Mouse (Mus musculus) midbrain, postnatal 0 days (tissue): ENCODE data around the gene Irf2bpl. TPM values are rescaled to one million over a fixed set of nuclear protein-coding genes. Genes with fewer than 3 reads are reported as not detected.
A peak's percentile ranks its signal among the peaks of the same experiment; 100 is the strongest.

Source experiments
- ATAC-seq: fragments of 200-750 bp; cut with Nextera tagmentation; 2 replicates; pipeline ENCODE4 v1.8.0; 2017; ENCODE audit warnings: moderate number of reproducible peaks, mild to moderate bottlenecking, moderate TSS enrichment, moderate library complexity; ENCODE audit not compliant: low FRiP score
- DNase-seq: peaks from one replicate; pipeline ENCODE4 v3.0.0-alpha.2; 2015; ENCODE audit warnings: low spot score
- H3K27ac ChIP-seq: fragments of 300-500 bp; sonication (generic); 2 replicates; pipeline ENCODE4 v1.5.1; 2014; ENCODE audit warnings: low read depth, mild to moderate bottlenecking, low read length, mixed read lengths
- H3K27me3 ChIP-seq: fragments of 300-500 bp; sonication (generic); 2 replicates; pipeline ENCODE4 v1.6.1; 2014; ENCODE audit warnings: low read length, control low read depth, mixed read lengths; ENCODE audit not compliant: insufficient read depth
- H3K36me3 ChIP-seq: fragments of 300-500 bp; sonication (generic); 2 replicates; pipeline ENCODE4 v1.6.1; 2014; ENCODE audit warnings: low read length, control low read depth, mixed read lengths; ENCODE audit not compliant: insufficient read depth
- H3K4me1 ChIP-seq: fragments of 300-500 bp; sonication (generic); 2 replicates; pipeline ENCODE4 v1.6.1; 2014; ENCODE audit warnings: mild to moderate bottlenecking, control low read depth, antibody characterized with exemption, low read length, mixed read lengths; ENCODE audit not compliant: insufficient read depth
- H3K4me2 ChIP-seq: fragments of 300-500 bp; sonication (generic); 2 replicates; pipeline ENCODE4 v1.6.1; 2014; ENCODE audit warnings: low read depth, mild to moderate bottlenecking, low read length, mixed read lengths; ENCODE audit not compliant: poor library complexity, severe bottlenecking
- H3K4me3 ChIP-seq: fragments of 300-500 bp; sonication (generic); 2 replicates; pipeline ENCODE4 v1.5.1; 2014; ENCODE audit warnings: low read depth, mild to moderate bottlenecking, low read length, moderate library complexity
- H3K9ac ChIP-seq: fragments of 300-500 bp; sonication (generic); replicated peaks from 2 replicates; pipeline ENCODE4 v1.6.1; 2014; ENCODE audit warnings: mild to moderate bottlenecking, low read length, moderate library complexity, mixed read lengths; ENCODE audit not compliant: poor library complexity, severe bottlenecking
- H3K9me3 ChIP-seq: fragments of 300-500 bp; sonication (generic); 2 replicates; pipeline ENCODE4 v1.6.1; 2016; ENCODE audit warnings: low read length, control low read depth
- CTCF ChIP-seq: IDR thresholded peaks from 2 replicates; pipeline ENCODE4 v1.5.1; 2016; ENCODE audit warnings: antibody characterized with exemption, mild to moderate bottlenecking
- WGBS: fragments of 180-500 bp; shearing (Covaris S2); extraction: QIAGEN DNeasy Blood & Tissue Kit; methylation state at CpG from one replicate; pipeline ENCODE4 v1.1.7; 2014; 5-methylcytosine and 5-hydroxymethylcytosine counted together
- polyA plus RNA-seq: library from polyadenylated mRNA; unstranded; fragments of >200 nt; fragmentation: Nextera tagmentation; extraction: Ambion mirVana; gene quantifications from 2 replicates; pipeline ENCODE4 v1.2.1, GENCODE M21; 2015
- total RNA-seq: library from RNA; depleted of rRNA; stranded (reverse); fragments of >200 nt; gene quantifications from 2 replicates; pipeline ENCODE4 v1.2.3, GENCODE M21; 2014

Gene Irf2bpl
- total and polyA plus RNA-seq, 2 experiments from 2014 or later = 86.2 to 191 TPM

DNA sequence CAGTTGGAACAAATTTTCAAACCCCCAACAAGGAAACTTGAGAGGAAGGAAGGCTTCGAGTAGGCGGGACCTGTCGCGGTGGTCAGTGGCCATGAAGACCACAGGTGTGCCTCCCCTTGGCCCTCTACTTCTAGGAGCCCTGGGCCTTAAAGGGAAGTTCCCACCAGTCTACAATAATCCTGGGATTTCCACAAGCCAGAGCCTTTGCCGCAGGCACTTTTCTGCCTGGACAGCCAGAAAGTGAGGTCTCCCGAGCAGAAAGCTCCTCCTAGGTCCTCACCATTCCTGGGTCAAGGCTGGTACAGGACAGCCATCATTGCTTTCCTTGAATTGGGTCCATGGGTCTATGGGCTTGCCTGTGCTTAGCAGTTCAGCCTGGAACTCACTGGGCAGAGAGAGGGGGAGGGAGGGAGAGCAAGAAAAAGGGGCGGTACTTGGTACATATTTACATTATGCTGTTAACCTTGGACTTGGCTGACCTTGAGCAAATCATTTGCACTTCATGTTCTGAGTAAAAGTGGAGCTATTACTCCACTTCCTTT is 4.6 kb upstream of the Irf2bpl start:
- DNase-seq (no peak), ATAC-seq (no peak)
- peaks cover 58% of the 10 kb centered on the region for H3K4me1 ChIP-seq
- TF ChIP-seq CTCF = no peak
- peak overlapping the region; percentile 53 for H3K4me2 ChIP-seq
- no peaks in the 10 kb centered on the region for H3K9me3 ChIP-seq
- 12% methylated on average over 7 of the region's 7 CpGs for WGBS
- H3K27ac ChIP-seq = peak overlapping the region; percentile 57
- no peak overlapping the region for H3K4me3 ChIP-seq
- H3K27me3 ChIP-seq = no peaks in the 10 kb centered on the region
- no peak overlapping the region for H3K9ac ChIP-seq
- H3K36me3 ChIP-seq = no peaks in the 10 kb centered on the region

DNA sequence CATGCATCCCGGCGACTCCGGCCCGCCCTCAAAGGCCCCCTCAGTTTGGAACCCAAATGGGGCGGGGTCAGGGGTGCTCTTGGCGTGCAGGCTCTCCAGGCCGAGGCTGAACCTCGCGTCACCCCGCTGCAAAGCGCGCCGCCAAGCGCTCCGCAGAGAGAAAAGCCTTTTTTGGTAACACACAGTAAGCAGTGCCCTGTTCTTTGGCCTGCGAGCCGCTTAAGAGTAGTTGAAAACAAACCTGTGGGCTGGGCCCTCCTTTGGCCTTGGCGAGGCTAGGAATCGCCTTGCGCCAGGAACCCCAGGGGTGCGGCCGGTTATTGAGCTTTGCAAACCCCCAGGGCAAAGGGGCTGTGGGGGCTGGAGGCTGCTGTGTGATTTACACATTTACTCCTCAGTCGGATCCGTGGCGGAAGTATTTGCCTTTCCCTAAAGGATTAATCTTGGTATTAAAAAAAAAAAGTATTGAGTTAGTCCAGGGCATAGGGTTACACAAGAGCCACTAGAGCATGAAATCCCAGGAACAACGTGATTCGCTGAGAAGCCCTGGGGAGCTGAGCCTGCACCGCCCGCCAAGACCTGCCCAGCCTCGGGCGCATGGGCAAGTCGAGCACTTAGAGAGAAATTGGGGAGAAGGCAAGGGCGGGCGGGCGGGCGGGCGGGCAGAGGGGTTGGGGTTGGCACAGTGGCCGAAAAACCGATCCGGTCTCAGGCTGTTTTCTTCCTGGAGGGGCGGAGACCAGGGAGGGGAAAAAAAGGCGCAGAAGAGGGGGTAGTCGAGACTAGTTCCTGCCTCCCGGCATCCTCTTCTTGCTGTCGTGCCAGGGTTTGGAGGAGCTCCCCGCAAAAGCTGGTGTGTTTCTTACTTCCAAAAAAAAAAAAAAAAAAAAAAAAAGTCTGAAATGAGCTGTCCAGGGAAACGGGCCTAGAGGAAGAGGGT is 3.8 kb upstream of the Irf2bpl start:
- peak; percentile 54 for TF ChIP-seq CTCF
- ATAC-seq (no peak), DNase-seq (peak; percentile 70)
- Histone ChIP-seq H3K4me1 (peaks cover 56% of the 10 kb centered on the region), H3K27ac (peak overlapping the region; percentile 85), H3K27me3 (no peaks in the 10 kb centered on the region), H3K9me3 (no peaks in the 10 kb centered on the region), H3K36me3 (no peaks in the 10 kb centered on the region), H3K4me2 (peak overlapping the region; percentile 53), H3K9ac (peak overlapping the region; percentile 48), H3K4me3 (peak overlapping the region; percentile 25)
- WGBS = 1% methylated on average over 47 of the region's 47 CpGs

- Histone ChIP-seq H3K9me3 (no peaks in the 10 kb centered on the region), H3K36me3 (no peaks in the 10 kb centered on the region), H3K27ac (peak overlapping the region; percentile 85), H3K4me1 (peaks cover 51% of the 10 kb centered on the region), H3K4me2 (peak overlapping the region; percentile 53), H3K9ac (no peak overlapping the region), H3K27me3 (no peaks in the 10 kb centered on the region), H3K4me3 (peak overlapping the region; percentile 25; the same call in 1 of the 2 replicates)
- DNase-seq = no peak
- ATAC-seq = no peak
- WGBS = 45% methylated on average over 14 of the region's 14 CpGs
- TF ChIP-seq CTCF = no peak
Observed at GRCm38 (mm10) chr12:86887381-86888129, 3.0 kb upstream of the Irf2bpl start.

- TF ChIP-seq CTCF = peak; percentile 29; the same call in 1 of the 2 replicates
- H3K9me3 ChIP-seq = no peaks in the 10 kb centered on the region
- DNase-seq = no peak
- no peak overlapping the region for H3K9ac ChIP-seq
- H3K27ac ChIP-seq = no peak overlapping the region
- peaks cover 43% of the 10 kb centered on the region for H3K4me1 ChIP-seq
- ATAC-seq = no peak
- WGBS = 43% methylated on average over 7 of the region's 7 CpGs
- H3K4me3 ChIP-seq = no peak overlapping the region
- no peaks in the 10 kb centered on the region for H3K27me3 ChIP-seq
- H3K4me2 ChIP-seq = no peak overlapping the region
- peaks cover 3% of the 10 kb centered on the region; the same call in 1 of the 2 replicates for H3K36me3 ChIP-seq
Observed at GRCm38 (mm10) chr12:86886446-86886965, 1.9 kb upstream of the Irf2bpl start.

DNA sequence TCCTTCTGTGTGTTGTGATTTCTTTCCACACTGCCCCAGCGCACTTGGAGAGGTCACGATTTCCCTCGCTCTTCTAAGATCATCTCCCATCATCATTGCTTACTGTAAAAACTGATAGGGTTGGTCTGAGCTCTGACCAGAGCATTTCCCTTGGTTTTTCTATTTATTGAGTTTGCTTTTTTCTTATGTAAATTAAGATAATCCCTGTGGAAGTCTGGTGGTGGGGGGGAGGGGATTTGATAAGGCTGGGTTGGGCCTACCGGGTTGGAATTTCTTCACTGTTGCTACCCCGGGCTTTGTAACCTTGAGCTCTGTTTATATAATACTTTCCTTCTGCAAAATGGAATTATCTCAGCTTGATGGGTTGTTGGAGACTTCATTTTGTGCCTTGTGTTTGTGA is 1.1 kb upstream of the Irf2bpl start:
- 0 out of 2 replicates have a peak overlapping the region, but pooled peaks have one; percentile 99 for H3K27ac ChIP-seq
- H3K4me2 ChIP-seq = peak overlapping the region; percentile 90
- no peak for TF ChIP-seq CTCF
- ATAC-seq (no peak), DNase-seq (no peak)
- H3K4me1 ChIP-seq = peaks cover 36% of the 10 kb centered on the region
- no peak overlapping the region; the same call in 1 of the 2 replicates for H3K9ac ChIP-seq
- WGBS = 7% methylated on average over 5 of the region's 5 CpGs
- H3K4me3 ChIP-seq = peak overlapping the region; percentile 92; the same call in 1 of the 2 replicates
- no peaks in the 10 kb centered on the region for H3K27me3 ChIP-seq
- no peaks in the 10 kb centered on the region for H3K9me3 ChIP-seq
- peaks cover 3% of the 10 kb centered on the region; the same call in 1 of the 2 replicates for H3K36me3 ChIP-seq
